Mouse (Mus musculus): ENCODE results near the gene Cacnb2.

Cacnb2 gene

DNA sequence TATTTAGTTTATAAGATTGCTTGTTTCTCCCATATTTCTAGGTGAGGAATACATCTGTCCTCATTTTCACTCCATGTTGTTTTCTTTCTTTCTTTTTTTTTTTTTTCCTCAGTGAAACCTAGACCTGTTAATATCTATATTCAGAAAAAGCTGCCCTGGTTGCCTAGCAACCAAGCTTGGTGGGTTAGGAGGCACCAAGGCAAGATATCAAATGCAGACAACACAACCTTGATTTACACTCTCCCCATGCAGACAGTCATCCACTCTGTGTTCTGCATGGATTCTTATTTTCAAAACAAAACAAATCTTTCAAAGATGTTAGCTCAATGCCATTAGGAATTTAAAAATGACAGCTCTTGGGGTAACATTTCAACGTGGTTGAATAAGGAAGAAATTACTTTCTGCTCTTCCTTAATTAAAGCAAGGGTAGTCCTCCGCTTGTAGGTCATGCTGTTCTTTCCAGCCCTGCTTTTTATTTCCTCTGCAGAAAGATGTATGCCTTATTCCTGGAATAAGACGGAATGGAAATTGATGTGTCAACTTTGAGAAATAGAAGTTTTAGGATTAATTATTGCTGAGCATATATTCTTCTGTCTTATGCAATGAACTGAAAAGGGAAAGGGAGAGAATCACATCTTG is 172.1 kb downstream of the Cacnb2 start:
- DNase-seq (ENCODE audit: low spot score in 2 of 2), result no peak

DNA sequence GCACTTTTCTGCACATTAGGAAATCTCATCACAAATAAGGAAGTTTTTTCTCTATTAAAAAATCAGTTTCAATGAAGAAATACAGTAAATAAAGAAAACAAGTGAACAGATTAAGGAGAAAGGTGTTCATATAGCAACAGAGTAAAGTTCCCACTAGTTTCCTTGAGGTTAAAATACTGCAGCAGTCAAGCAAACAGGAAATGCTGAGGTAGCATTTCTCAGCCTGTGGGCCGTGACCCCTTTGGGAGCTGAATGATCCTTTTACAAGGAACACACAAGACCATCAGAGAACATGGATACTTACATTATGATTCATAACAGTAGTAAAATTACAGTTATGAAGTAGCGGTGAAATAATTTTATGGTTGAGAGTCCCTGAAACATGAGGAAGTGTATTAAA is 185.1 kb downstream of the Cacnb2 start:
- no peak for DNase-seq (ENCODE audit: low spot score in 2 of 2)

DNA sequence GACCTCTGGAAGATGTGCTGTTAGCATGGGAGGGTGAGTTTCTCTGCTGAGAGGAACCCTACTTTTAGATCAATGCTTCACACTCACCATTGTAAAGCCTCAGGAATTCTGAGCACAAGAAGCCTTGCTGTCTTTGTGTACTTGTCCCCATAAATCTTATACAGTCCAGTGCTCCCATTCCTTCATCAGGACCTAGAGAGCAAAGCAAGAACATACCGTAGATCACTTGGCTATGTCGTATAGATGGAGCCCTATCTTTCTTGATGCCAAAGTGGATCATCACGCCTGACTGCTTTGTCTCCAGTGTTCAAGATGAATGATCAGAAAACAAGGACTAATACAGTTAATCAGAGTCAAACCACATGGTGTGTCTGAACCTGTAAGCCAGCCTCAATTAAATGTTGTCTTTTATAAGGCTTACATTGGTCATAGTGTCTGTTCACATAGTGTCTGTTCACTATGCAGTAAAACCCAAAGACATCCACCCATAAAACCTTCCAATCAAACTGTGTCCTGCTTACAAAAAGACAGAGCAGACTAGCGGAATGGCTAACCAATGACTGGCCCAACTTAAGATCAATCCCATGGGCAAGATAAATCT is 198.7 kb downstream of the Cacnb2 start:
- DNase-seq (ENCODE audit: low spot score in 2 of 2), result no peak

DNA sequence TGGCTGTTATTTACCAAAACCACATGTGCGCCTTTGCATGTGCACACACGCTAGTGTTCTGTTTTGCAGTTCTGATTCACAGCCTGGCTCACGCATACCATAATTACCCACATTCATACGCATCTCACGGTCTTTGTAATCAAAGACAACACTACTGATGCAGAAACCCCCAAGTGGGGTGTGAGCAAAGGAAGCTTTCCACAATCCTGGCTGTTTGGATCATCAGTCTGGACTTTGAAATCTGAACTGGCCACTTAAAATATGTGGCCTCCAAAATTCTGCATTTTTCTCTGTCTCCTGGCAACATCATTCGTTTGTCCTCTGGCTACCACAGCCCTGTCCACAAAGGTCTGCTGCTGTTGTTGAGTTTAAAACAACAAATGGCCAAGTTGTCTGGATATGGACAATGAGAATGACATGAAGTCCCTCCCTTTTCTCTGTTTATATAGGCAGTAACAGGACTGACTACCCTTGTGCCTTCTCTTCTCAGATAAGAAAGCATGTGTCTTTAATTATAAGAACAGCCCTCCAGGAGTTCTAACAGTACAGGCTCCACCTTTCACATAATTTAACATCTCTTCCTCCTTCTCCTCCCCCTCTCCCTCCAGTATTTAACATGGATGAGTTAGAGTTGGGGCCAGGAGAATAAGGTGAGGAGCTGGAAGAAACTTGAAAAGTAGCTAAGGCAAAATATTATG is 204.9 kb downstream of the Cacnb2 start:
- no peak for DNase-seq (ENCODE audit: low spot score in 2 of 2)

DNA sequence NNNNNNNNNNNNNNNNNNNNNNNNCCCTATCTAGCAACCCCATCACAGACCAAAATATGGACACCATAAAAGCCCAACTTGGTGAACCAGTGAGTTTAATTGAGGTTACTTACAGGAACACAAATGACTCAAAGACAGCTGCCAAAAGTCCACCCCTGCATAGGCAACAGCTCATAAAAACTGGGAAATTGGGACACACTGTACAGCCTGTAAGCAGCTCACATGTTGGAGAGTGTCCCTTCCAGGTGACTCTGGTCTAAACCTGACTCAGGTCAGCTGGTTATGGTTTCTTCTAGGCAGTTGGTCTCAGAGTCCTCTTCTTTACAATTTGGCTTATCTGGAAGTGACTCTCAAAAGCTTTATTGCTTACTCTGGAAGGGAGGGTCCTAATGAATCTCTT is 212.1 kb downstream of the Cacnb2 start:
- no peak for DNase-seq (ENCODE audit: low spot score in 2 of 2)

DNA sequence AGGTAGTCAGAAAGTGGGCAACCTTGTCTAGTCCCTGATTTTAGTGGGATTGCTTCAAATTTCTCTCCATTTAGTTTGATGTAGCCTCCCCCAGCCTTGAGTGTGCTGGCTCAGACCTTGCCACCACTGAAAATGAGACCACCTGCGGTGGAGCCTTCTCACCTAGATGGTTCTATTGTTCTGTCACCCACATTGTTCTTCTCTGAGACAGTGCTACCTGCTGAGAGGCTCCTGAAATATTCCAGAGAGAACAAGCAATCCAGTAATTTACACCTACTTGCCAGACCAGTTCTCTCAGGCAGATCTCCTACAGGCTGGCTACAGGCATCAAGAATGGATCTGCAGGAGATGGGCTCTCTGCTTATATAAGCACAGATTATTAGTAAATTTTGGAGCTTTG is 215.8 kb downstream of the Cacnb2 start:
- no peak for DNase-seq (ENCODE audit: low spot score in 2 of 2)

DNA sequence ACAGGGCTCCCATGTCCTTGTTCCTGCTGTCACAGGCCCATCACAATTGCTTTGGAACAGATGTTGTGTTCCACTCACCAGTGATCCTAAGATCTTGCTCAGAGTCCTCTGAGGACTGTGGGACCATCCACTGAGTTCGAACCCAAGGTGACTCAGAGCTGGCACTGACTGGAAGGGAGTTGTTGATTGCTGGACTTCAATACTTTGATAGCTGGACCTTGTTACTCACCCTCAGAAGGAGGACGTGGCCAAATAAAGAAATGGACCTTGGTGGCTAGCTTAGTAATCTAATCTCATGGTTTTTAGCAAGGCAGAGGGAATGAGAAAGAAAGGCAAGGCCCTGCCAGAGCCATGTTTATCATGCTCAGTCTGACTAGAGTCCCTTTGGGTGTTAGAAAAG is 218.1 kb downstream of the Cacnb2 start:
- DNase-seq (ENCODE audit: low spot score in 2 of 2), result no peak

DNA sequence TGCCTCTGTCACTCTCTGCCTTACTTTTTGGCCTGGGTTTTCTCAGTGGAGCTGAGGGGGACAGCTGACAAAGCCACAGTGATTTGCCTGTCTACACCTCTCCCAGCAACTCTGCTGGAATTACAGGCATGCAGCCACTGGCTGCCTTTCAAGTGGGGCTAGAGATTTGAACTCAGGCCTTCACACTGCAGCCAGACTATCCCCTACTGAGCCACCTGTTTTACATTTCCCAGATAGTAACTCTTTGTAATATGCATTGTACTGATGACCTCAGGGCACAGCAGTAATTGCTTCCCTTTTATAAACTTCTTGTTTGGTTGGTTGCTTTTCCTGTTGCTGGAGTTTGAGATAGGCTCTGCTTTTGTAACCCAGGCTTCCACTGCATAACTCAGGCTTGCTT is 220.2 kb downstream of the Cacnb2 start:
- no peak for DNase-seq (ENCODE audit: low spot score in 2 of 2)

DNA sequence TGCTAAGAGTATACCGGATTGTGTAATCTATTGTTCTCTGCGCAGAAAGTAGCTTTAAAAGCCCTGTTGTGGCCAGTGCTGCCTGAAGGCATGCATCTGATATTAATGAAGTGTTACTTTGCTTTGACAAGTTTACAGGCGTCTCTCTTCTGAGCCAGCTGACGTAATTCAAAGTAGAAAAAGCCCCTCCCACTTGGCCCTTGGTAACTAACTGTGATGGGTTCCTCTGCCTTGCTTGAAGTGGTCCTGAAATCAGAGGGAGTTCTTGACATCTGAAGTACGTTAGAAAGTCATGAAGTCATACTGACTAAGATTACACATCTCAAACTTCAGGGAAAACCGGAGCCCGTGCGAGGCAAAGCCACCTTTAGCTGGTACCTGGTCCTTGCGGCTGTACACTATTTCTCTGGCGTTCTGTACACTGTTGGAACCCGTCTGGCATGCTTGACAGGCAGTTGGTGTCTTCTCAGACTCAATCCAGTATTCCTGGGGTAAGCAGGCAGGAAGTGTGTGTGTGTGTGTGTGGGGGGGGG is 221.0 kb downstream of the Cacnb2 start:
- DNase-seq (ENCODE audit: low spot score in 2 of 2), result no peak

DNA sequence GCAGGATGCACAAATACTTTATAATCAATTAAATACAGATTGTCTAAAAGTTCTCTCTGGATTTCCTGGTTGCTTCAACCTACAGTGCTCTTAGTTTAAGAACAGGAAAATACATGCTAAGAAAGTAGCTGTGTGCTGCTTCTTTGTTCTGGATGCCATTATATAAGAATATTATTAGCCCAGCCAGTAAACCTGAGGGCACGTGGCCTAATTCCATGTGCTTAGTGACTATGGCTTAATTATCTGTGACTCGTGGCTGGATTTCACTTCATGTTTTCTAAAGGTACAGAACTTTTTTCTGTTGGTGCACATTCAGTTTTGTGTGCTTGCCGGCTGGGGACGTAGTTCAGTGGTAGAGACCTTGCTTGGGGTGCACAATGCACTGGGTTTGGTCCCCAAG is 222.3 kb downstream of the Cacnb2 start:
- DNase-seq (ENCODE audit: low spot score in 2 of 2), result no peak

DNA sequence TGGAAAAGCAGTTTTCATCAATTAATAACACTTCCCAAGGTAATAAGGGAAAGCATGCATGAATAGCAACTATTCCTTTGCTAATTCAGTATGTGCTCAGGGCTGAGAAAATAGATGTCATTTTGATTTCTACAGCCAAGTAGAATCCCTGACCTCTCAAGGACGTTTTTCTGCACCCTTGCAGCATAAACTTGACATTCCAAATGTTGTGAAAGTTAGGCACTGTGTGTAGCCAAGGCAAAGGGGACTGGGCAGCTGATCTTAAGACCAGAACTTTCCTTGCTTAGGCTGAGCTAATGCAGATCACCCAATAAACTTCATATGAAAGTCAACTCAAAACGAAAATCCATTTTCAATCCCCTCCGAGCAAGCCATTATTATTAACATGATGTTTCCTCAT is 226.6 kb downstream of the Cacnb2 start:
- no peak for DNase-seq (ENCODE audit: low spot score in 2 of 2)

DNA sequence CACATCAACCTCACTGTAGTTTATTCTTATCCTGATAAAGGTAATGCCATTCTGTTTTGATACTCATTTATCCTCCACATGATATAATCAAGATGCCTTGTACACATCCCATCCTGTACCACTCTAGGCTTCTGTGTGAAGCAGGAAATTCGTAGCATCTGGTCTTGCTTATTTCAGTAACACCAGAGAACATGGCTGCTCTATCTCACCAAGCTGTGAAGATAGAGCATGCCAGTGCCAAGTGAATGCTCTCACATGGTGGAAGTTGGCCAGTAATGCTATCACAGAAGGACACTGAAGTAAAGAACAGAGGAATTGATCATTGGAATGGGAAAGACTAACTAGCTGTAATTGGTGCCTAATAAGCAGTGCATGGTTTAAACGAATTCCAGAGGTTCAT is 228.4 kb downstream of the Cacnb2 start:
- DNase-seq (ENCODE audit: low spot score in 2 of 2), result no peak

DNA sequence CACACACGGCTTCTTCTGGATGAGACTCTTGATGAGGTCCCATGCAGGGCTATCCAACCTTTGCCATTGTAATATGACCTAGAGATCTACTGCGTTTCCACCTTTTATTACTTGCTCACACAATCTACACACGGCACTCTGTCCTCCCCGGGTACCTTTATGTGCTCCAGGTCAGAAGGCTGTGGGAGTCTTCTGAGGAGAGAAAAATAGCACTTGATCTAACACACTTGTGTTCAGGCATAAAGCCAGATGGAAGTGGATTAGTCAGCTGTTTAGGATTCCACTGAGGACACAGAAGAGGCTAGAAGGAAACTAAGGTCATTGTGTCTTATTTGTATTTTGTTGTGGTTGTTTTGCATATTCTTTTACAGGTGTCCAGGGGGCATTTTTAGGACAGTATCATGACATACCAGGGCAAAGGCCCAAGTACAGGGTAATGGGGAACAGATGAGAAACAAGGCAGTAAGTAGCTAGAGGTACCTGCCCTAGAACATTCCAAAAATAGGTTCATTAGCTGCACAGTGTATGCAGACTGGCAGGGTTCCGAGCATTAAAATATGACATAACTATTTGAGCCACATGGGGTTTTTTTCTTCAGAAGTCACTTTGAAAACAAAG is 231.9 kb downstream of the Cacnb2 start:
- DNase-seq (ENCODE audit: low spot score in 2 of 2), result no peak

DNA sequence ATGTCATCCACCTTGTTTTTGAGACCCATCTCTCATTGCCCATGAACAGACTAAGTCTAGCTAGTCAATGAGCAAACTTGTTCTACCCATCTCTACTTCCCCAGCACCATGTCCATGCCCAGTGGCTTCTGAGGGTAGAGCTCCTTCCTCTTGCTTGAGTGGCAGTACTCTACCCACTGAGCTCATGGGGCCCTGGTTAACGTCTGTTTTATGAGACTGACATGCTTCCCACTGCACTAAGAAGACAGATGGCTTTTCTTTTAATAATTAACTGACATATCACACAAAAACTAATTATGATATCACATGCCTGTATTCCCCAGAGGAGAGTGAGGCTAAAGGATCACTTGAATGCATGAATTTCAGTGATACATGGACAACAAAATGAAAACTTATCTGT is 238.4 kb downstream of the Cacnb2 start:
- DNase-seq (ENCODE audit: low spot score in 2 of 2), result no peak

DNA sequence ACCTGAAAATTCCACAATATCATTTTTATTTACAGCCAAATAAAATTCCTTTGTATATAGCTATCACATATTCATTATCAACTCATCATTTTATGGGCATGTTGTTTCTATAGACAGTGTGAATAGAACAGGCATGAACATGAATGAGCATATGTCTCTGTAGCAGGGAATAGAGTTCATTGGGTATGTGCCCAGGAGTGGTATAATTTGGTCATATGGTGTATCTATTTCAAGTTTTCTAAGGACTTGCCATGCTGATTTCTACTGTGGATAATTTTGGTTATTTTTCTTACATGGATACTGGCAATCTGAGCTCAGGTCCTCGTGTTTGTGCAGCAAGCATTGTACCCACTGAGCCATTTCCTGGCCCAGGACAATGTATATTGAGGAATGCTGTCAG is 243.8 kb downstream of the Cacnb2 start:
- DNase-seq (ENCODE audit: low spot score in 2 of 2), result no peak

DNA sequence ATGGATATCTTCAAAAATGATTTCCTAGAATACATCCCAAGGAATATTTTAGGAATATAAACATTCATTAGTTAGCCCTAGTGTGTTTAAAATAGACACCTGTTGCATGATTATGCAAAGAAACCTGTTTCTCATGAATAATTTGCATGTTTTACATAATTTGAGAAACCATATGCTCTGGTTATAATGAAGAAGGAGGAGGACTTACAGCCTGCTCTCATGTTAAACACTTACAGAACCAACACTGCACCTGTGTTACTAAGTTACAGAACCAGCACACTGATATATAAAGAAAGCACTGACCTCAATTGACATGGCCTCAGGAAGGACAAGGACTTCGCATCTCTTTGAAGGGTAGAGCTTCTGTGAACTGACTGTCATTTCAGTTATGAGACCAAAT is 244.3 kb downstream of the Cacnb2 start:
- no peak for DNase-seq (ENCODE audit: low spot score in 2 of 2)

DNA sequence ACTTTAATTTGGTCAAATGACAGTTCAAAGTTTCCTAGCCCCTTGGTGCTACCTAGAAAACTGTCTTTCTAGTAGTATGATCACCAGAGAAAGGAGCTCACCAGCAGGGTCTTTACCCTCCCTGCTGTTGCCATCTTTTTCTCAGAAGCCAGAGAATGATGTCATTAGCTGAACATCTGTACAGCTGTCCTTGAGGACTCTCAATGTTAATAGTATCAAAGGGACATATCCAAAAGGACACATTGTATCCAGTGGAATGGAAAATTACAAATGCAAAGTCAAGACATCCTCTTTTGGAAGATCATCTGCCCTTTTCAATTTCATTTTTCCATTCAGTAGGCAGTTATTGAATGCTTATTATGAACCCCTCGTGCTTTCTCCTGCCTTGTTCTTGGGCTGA is 247.9 kb downstream of the Cacnb2 start:
- no peak for DNase-seq (ENCODE audit: low spot score in 2 of 2)

DNA sequence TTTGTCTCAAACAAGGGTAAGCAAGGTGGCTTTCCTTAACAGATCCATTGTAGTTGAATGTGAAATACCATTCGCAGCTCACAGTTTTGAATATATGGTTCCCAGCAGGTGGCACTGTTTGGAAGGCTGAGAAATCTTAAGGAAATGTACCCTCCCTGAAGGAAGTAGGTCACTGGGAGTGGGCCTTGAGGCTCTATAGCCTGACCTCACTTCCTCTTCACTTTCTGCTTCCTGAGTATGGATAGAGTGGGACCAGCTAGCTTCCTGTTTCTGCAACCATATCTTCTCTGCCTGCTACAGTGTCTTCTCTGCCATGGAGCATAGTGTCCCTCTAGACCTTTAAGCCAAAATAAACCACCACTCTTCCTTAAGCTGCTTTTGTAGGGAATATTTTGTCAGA is 248.5 kb downstream of the Cacnb2 start:
- no peak for DNase-seq (ENCODE audit: low spot score in 2 of 2)

DNA sequence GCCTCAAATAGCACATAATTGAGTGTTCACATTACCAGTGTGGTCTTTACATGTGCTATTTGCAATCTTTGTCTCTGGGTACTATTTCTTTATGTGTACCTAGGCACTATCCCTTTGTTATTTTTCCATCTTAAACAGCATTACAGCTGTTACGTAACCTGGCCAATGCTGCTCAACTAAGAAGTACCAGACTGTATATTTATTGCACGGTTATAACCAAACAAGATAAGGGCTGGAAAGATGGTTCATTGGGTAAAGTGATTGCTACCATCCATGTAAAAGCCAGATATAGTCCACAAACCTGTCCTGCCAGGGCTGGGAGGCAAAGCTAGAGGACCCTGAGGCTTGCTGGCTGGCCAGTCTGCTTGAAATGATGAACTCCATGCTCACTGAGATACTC is 251.2 kb downstream of the Cacnb2 start:
- DNase-seq (ENCODE audit: low spot score in 2 of 2), result no peak

DNA sequence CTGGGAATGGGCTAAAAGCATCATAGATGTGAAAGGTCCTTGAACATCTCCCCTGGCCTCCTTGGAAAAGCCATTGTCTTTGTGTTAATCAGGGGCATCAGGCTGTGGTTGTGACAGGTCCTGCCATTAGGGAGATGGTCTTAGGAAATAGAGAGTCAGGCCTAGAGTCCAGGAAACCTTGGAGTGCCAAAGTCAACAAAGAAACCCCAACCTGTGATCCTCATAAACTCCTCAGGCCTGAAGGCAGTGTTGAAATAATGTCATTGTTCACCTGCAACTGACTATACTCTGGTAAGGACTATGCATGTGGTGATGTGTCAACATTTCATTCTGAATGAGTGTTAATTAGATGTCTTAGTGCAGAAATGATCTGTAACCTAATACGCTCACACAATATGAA is 255.4 kb downstream of the Cacnb2 start:
- DNase-seq (ENCODE audit: low spot score in 2 of 2), result no peak

DNA sequence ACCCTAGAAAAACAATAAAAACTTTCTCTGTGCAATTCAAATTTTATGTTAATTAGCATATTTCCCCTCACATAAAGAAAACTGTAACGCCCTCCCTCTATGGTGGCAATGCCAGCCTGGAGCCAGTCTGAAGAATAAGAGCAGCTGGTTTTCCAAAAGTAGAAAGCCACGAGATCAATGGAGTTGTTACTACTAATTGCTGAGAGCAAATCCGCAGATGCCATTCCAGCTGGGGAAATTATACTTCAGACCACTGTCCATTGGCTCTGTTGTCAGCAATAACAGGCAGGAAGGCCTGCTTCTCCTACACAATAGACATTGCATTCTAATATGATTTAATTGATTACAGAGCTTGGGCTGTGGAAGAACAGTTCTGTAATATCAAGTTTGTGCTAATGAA is 257.5 kb downstream of the Cacnb2 start:
- DNase-seq (ENCODE audit: low spot score in 2 of 2), result no peak

DNA sequence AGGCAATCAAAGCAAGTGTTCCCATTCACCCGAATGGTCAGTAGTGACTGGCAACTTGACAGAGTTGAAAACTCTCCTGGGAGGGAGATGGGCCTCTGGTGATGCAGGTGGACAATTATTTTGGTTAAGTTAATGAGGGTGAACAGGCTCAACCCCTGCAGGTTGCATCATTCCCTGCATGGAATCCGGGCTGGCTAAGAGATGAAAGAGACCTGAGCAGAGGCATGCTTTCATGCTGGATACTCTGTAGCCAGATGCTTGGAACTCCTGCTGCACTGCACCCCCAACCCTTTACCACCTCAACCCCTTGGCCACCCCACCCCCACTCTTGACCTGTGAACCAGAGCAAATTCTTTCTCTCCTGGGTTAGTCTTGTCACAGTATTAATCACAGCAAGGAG is 258.7 kb downstream of the Cacnb2 start:
- no peak for DNase-seq (ENCODE audit: low spot score in 2 of 2)

DNA sequence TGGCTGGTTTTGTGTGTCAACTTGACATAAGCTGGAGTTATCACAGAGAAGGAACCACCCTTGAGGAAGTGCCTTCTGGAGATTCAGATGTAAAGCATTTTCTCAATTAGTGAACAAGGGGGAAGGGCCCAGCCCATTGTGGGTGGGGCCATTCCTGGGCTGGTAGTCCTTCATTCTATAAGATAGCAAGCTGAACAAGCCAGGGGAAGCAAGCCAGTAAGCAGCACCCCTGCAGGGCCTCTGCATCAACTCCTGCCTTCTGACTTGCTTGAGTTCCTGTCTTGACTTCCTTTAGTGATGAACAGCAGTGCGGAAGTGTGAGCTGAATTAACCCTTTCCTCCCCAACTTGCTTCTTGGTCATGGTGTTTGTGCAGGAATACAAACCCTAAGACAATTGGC is 260.1 kb downstream of the Cacnb2 start:
- no peak for DNase-seq (ENCODE audit: low spot score in 2 of 2)
